Mouse (Mus musculus) lung, postnatal 0 days (tissue): ENCODE results near the gene Defa33. TPM values are rescaled to one million over a fixed set of nuclear protein-coding genes. Genes with fewer than 3 reads are reported as not detected.
"Not testable (repeated sequence)": the region's sequence is repeated elsewhere in the genome, so short reads cannot be mapped to it uniquely, and the experiment has no call there.

Source experiments
- ATAC-seq: fragments of 200-750 bp; cut with Nextera tagmentation; 2 replicates; pipeline ENCODE4 v1.8.0; 2017; ENCODE audit warnings: moderate library complexity
- DNase-seq: peaks from one replicate; pipeline ENCODE4 v3.0.0-alpha.2; 2016; ENCODE audit warnings: low spot score
- H3K27ac ChIP-seq: fragments of 300-500 bp; sonication (generic); 2 replicates; pipeline ENCODE4 v1.5.1; 2014; ENCODE audit warnings: antibody characterized with exemption, mild to moderate bottlenecking, low read length, mixed read lengths
- H3K27me3 ChIP-seq: fragments of 300-500 bp; sonication (generic); replicated peaks from 2 replicates; pipeline ENCODE4 v1.6.1; 2014; ENCODE audit warnings: low read length, mixed read lengths; ENCODE audit not compliant: insufficient read depth
- H3K36me3 ChIP-seq: fragments of 300-500 bp; sonication (generic); 2 replicates; pipeline ENCODE4 v1.6.1; 2014; ENCODE audit warnings: low read length, mixed read lengths; ENCODE audit not compliant: insufficient read depth
- H3K4me1 ChIP-seq: fragments of 300-500 bp; sonication (generic); 2 replicates; pipeline ENCODE4 v1.6.1; 2014; ENCODE audit warnings: antibody characterized with exemption, low read depth, low read length, mixed read lengths; ENCODE audit not compliant: insufficient read depth
- H3K4me2 ChIP-seq: fragments of 300-500 bp; sonication (generic); replicated peaks from 2 replicates; pipeline ENCODE4 v1.6.1; 2014; ENCODE audit warnings: low read depth, mild to moderate bottlenecking, low read length, moderate library complexity, mixed read lengths
- H3K4me3 ChIP-seq: fragments of 300-500 bp; sonication (generic); 2 replicates; pipeline ENCODE4 v1.5.1; 2014; ENCODE audit warnings: low read depth, low read length
- H3K9ac ChIP-seq: fragments of 300-500 bp; sonication (generic); replicated peaks from 2 replicates; pipeline ENCODE4 v1.6.1; 2014; ENCODE audit warnings: low read depth, mild to moderate bottlenecking
- H3K9me3 ChIP-seq: fragments of 300-500 bp; sonication (generic); 2 replicates; pipeline ENCODE4 v1.6.1; 2016; ENCODE audit warnings: low read length, mixed read lengths
- WGBS: fragments of 180-500 bp; shearing (Covaris S2); extraction: QIAGEN DNeasy Blood & Tissue Kit; methylation state at CpG from one replicate; pipeline ENCODE4 v1.1.7; 2014; 5-methylcytosine and 5-hydroxymethylcytosine counted together
- polyA plus RNA-seq: library from polyadenylated mRNA; unstranded; fragments of >200 nt; fragmentation: Nextera tagmentation; extraction: Ambion mirVana; gene quantifications from 2 replicates; pipeline ENCODE4 v1.2.1, GENCODE M21; 2015

The Defa33 gene
- not detected in 2 replicates for polyA plus RNA-seq

- no CpG with 5 or more reads among the region's 2 CpGs for WGBS
- H3K36me3 ChIP-seq, H3K4me1 ChIP-seq, ATAC-seq, H3K27me3 ChIP-seq, H3K4me3 ChIP-seq, DNase-seq, H3K4me2 ChIP-seq, H3K27ac ChIP-seq, H3K9me3 ChIP-seq, H3K9ac ChIP-seq: not testable (repeated sequence)
Measured at GRCm38 (mm10) chr8:21391511-21391910, at the start of gene Defa33. Gene Defa33, plus strand, starts transcription at chr8:21391811.

GRCm38 (mm10) chr8:21378215-21378614, 13.4 kb upstream of the Defa33 start, which contains the start of gene Defa2:
Gene Defa2, plus strand, starts transcription at chr8:21378515.
- not testable (repeated sequence) for H3K27me3 ChIP-seq, H3K9me3 ChIP-seq, H3K4me2 ChIP-seq, H3K27ac ChIP-seq, H3K4me1 ChIP-seq, H3K4me3 ChIP-seq, H3K9ac ChIP-seq, ATAC-seq, DNase-seq, H3K36me3 ChIP-seq
- no CpG with 5 or more reads among the region's 2 CpGs for WGBS

- not testable (repeated sequence) for H3K4me2 ChIP-seq, H3K9ac ChIP-seq, H3K27me3 ChIP-seq, ATAC-seq, H3K36me3 ChIP-seq, H3K4me1 ChIP-seq, DNase-seq, H3K27ac ChIP-seq, H3K9me3 ChIP-seq, H3K4me3 ChIP-seq
- WGBS: no CpG with 5 or more reads among the region's 1 CpGs
Measured at GRCm38 (mm10) chr8:21427111-21427510, 35.5 kb downstream of the Defa33 start, which contains the start of gene Defa36. Gene Defa36, plus strand, starts transcription at chr8:21427411.

Other genes with a start within 250 kb of the Defa33 start
- gene Defa22, start 229.5 kb upstream of the Defa33 start, polyA plus RNA-seq: not detected in 2 replicates
- not detected in 2 replicates for gene Defa31, start 200.2 kb upstream of the Defa33 start, polyA plus RNA-seq
- gene Gm15293, start 190.2 kb upstream of the Defa33 start, polyA plus RNA-seq: not detected in 2 replicates
- not detected in 2 replicates for gene Gm15292, start 142.1 kb upstream of the Defa33 start, polyA plus RNA-seq
- not detected in 2 replicates for gene Defa27, start 76.3 kb upstream of the Defa33 start, polyA plus RNA-seq
- gene Defa29, start 64.8 kb upstream of the Defa33 start, polyA plus RNA-seq: not detected in 2 replicates
- gene Defa2, start 13.3 kb upstream of the Defa33 start, polyA plus RNA-seq: not detected in 2 replicates
- not detected in 2 replicates for gene Defa36, start 35.6 kb downstream of the Defa33 start, polyA plus RNA-seq
- gene Gm7849, start 64.7 kb downstream of the Defa33 start, polyA plus RNA-seq: not detected in 2 replicates
- gene Defa20, start 117.4 kb downstream of the Defa33 start, polyA plus RNA-seq: not detected in 2 replicates
- gene Defa32, start 137.2 kb downstream of the Defa33 start, polyA plus RNA-seq: not detected in 2 replicates
- gene Defa37, start 173.6 kb downstream of the Defa33 start, polyA plus RNA-seq: not detected in 2 replicates
- not detected in 2 replicates for gene Defa28, start 191.2 kb downstream of the Defa33 start, polyA plus RNA-seq
- not detected in 2 replicates for gene Gm7861, start 202.7 kb downstream of the Defa33 start, polyA plus RNA-seq
- gene Defa26, start 226.4 kb downstream of the Defa33 start, polyA plus RNA-seq: not detected in 2 replicates